Mouse (Mus musculus) myocyte (in vitro differentiated cells): ENCODE data around the gene Gm20671. TPM values are rescaled to one million over a fixed set of nuclear protein-coding genes. Genes with fewer than 3 reads are reported as not detected.
"Not testable (repeated sequence)": the region's sequence is repeated elsewhere in the genome, so short reads cannot be mapped to it uniquely, and the experiment has no call there.

Source experiments
- H3K27me3 ChIP-seq: one replicate; pipeline ENCODE4 v1.6.1; 2011; ENCODE audit not compliant: control insufficient read depth, insufficient read depth, insufficient read length
- H3K36me3 ChIP-seq: one replicate; pipeline ENCODE4 v1.6.1; 2011; ENCODE audit not compliant: control insufficient read depth, insufficient read depth
- H3K4me2 ChIP-seq: one replicate; pipeline ENCODE4 v1.6.1; 2011; ENCODE audit warnings: low read depth, control low read depth
- H3K4me3 ChIP-seq: one replicate; pipeline ENCODE4 v1.5.1; 2011; ENCODE audit warnings: mild to moderate bottlenecking, control low read depth, moderate library complexity
- H3K79me2 ChIP-seq: one replicate; pipeline ENCODE4 v1.6.1; 2011; ENCODE audit not compliant: control insufficient read depth, insufficient read depth
- H3ac ChIP-seq: one replicate; pipeline ENCODE4 v1.6.1; 2011; ENCODE audit not compliant: control insufficient read depth, insufficient read length
- CEBPB ChIP-seq: IDR thresholded peaks from 2 replicates; pipeline ENCODE4 v1.6.1; 2011; ENCODE audit warnings: mild to moderate bottlenecking, moderate library complexity; ENCODE audit not compliant: poor library complexity, insufficient read depth, severe bottlenecking
- E2F4 ChIP-seq: IDR thresholded peaks from one replicate; pipeline ENCODE4 v1.6.1; 2011; ENCODE audit warnings: mild to moderate bottlenecking, control low read depth, moderate library complexity; ENCODE audit not compliant: insufficient read depth
- MAX ChIP-seq: IDR thresholded peaks from one replicate; pipeline ENCODE4 v1.6.1; 2011; ENCODE audit warnings: low read depth, mild to moderate bottlenecking, control low read depth
- MYOD1 ChIP-seq, 3 experiments: IDR thresholded peaks; one replicate each; pipeline ENCODE4 v1.6.1; 2011; ENCODE audit warnings: control low read depth in 2 of 3, low read depth in 2 of 3, mild to moderate bottlenecking in 2 of 3, moderate library complexity in 1 of 3; ENCODE audit not compliant: insufficient read length in 2 of 3, control insufficient read depth in 1 of 3
- MYOG ChIP-seq, 3 experiments: IDR thresholded peaks; one replicate each; pipeline ENCODE4 v1.6.1; 2011; ENCODE audit warnings: control low read depth in 2 of 3, low read depth in 2 of 3, mild to moderate bottlenecking in 2 of 3; ENCODE audit not compliant: insufficient read length in 2 of 3, control insufficient read depth in 1 of 3, insufficient read depth in 1 of 3
- POLR2A ChIP-seq: IDR thresholded peaks from one replicate; pipeline ENCODE4 v1.6.1; 2011; ENCODE audit warnings: low read depth, mild to moderate bottlenecking, control low read depth, moderate library complexity; ENCODE audit not compliant: insufficient read length
- POLR2AphosphoS2 ChIP-seq: IDR thresholded peaks from one replicate; pipeline ENCODE4 v1.6.1; 2011; ENCODE audit warnings: low read depth, control low read depth; ENCODE audit not compliant: insufficient read length
- REST ChIP-seq: IDR thresholded peaks from one replicate; pipeline ENCODE4 v1.6.1; 2011; ENCODE audit warnings: mild to moderate bottlenecking, control low read depth, moderate library complexity; ENCODE audit not compliant: insufficient read depth, insufficient read length
- SRF ChIP-seq: IDR thresholded peaks from one replicate; pipeline ENCODE4 v1.6.1; 2011; ENCODE audit warnings: low read depth; ENCODE audit not compliant: control insufficient read depth, insufficient read length
- TCF12 ChIP-seq: IDR thresholded peaks from one replicate; pipeline ENCODE4 v1.6.1; 2011; ENCODE audit warnings: mild to moderate bottlenecking, control low read depth; ENCODE audit not compliant: poor library complexity, insufficient read depth, severe bottlenecking
- TCF3 ChIP-seq: IDR thresholded peaks from one replicate; pipeline ENCODE4 v1.6.1; 2011; ENCODE audit warnings: low read depth, control low read depth; ENCODE audit not compliant: insufficient read length
- USF1 ChIP-seq: IDR thresholded peaks from one replicate; pipeline ENCODE4 v1.6.1; 2011; ENCODE audit warnings: low read depth, mild to moderate bottlenecking, control low read depth, moderate library complexity
- polyA plus RNA-seq: library from polyadenylated mRNA; unstranded; fragments of >200 nt; fragmentation: generic; extraction: Trizol; gene quantifications from one replicate; pipeline ENCODE4 v1.2.1, GENCODE M21; 2012; ENCODE audit warnings: missing spikeins

Gm20671 gene
- polyA plus RNA-seq, 1 experiment, result not detected

DNA sequence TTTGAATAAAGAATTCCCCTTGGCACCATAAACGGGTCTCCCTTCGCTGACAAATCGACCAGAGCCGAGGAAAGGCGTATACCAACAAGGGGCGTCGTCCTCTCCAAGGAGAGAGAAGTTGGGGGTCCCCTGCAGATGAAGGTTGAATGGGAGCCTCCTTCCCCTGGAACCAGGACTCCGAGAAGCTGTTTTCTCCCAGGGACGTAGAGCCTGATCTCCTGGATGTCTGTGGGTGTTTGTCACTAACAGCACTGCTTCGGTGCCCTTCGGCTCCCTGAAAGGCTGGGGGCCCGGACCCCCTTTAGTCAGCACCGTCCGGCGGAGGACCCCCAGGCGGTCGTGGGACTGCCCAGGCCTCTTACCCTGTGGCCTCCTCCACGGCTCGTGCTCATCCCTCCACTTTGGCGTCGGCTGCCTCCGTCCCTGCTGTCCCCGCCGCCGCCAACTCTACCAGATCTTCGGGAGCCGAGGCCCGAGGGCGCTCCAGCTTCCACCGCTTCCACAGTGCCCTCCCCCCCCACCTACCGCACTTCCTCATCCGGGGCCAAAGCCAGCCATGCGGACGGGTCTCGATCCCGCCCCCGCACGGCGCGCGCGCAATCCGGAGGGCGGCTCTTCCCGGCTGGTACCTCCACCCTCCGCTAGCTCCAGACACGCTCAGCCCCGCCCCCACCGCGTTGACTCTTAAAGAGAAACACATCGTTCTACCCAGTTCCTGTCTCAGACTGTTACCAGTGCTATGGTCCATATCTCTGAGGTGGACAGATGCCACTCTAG, 27.0 kb upstream of the Gm20671 start, which contains the start of gene Prr14l:
TSS of gene Prr14l (minus strand) at position 526 of the 777 bp plus-strand sequence.
- H3K27me3 ChIP-seq, result no peaks in the 10 kb centered on the region
- H3K79me2 ChIP-seq, result peaks cover 50% of the 10 kb centered on the region
- peak within 1 kb of the TSS; percentile 83 for H3K4me2 ChIP-seq
- peak within 1 kb of the TSS; percentile 70 for H3ac ChIP-seq
- no peak for TF ChIP-seq MAX
- TF ChIP-seq POLR2AphosphoS2, result peak; percentile 80
- TF ChIP-seq MYOD1 (IDR thresholded peaks at IDR 0.05; ENCODE audit: control insufficient read depth in 1 of 3, insufficient read length in 2 of 3, low read depth in 2 of 3), result peak in 1 of 3 experiments; percentile 19
- TF ChIP-seq POLR2A, result peak; percentile 78
- peak in 1 of 3 experiments; percentile 12 for TF ChIP-seq MYOG (IDR thresholded peaks at IDR 0.05; ENCODE audit: control insufficient read depth in 1 of 3, insufficient read depth in 1 of 3, insufficient read length in 2 of 3, low read depth in 2 of 3)
- peak within 1 kb of the TSS; percentile 92 for H3K4me3 ChIP-seq
- no peaks in the 10 kb centered on the region for H3K36me3 ChIP-seq

- Histone ChIP-seq H3K4me2 (peak overlapping the region; percentile 83), H3ac (no peak overlapping the region), H3K4me3 (no peak overlapping the region), H3K36me3 (no peaks in the 10 kb centered on the region), H3K27me3 (no peaks in the 10 kb centered on the region), H3K79me2 (peaks cover 68% of the 10 kb centered on the region)
- TF ChIP-seq POLR2AphosphoS2, result no peak
- TF ChIP-seq MYOG (IDR thresholded peaks at IDR 0.05; ENCODE audit: control insufficient read depth in 1 of 3, insufficient read depth in 1 of 3, insufficient read length in 2 of 3, low read depth in 2 of 3), result no peak
- no peak for TF ChIP-seq MYOD1 (IDR thresholded peaks at IDR 0.05; ENCODE audit: control insufficient read depth in 1 of 3, insufficient read length in 2 of 3, low read depth in 2 of 3)
- TF ChIP-seq CEBPB, result no peak
- TF ChIP-seq TCF3, result no peak
- TF ChIP-seq REST, result no peak
- TF ChIP-seq MAX, result no peak
- TF ChIP-seq USF1, result no peak
- TF ChIP-seq E2F4, result no peak
- no peak for TF ChIP-seq SRF
Observed at GRCm38 (mm10) chr5:32852026-32852425, 25.1 kb upstream of the Gm20671 start.

DNA sequence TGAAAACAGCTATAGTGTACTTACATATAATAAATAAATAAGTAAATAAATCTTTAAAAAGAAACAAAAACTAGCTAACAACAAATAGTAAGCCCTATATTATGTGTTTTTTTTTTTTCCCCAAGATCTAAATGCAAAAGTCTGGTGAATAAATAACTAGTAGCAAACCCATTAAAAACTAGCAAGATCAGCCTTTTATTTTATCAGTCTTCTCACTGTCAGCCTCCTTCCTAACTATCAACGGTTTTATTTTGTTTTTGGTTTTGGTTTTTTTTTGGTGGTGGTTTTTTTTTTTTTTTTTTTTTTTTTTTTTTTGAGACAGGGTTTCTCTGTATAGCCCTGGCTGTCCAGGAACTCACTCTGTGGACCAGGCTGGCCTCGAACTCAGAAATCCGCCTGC, 22.7 kb upstream of the Gm20671 start:
- not testable (repeated sequence) for H3ac ChIP-seq, H3K36me3 ChIP-seq, H3K4me3 ChIP-seq, H3K27me3 ChIP-seq, H3K4me2 ChIP-seq
- peaks cover 72% of the 10 kb centered on the region for H3K79me2 ChIP-seq

DNA sequence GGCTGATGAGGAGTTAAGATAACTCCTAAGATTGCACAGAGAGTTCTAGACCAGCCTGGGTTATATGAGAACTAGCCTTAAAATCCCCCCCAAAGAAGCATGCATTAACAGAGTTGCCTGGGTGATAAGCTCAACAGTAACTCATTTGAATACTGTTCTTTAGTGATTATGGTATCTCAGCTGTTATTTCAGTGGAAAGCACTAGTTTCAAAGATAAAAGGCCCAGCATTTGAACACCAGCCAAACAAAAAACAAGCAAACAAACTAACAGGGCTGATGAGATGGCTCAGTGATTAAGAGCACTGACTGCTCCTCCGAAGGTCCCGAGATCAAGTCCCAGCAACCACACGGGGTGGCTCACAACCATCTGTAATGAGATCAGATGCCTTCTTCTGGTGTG, 22.3 kb upstream of the Gm20671 start:
- Histone ChIP-seq H3K36me3 (peaks cover 4% of the 10 kb centered on the region), H3K79me2 (peaks cover 72% of the 10 kb centered on the region)
- TF ChIP-seq POLR2AphosphoS2 (no peak), TCF12 (no peak), MAX (no peak), TCF3 (no peak), CEBPB (no peak)

DNA sequence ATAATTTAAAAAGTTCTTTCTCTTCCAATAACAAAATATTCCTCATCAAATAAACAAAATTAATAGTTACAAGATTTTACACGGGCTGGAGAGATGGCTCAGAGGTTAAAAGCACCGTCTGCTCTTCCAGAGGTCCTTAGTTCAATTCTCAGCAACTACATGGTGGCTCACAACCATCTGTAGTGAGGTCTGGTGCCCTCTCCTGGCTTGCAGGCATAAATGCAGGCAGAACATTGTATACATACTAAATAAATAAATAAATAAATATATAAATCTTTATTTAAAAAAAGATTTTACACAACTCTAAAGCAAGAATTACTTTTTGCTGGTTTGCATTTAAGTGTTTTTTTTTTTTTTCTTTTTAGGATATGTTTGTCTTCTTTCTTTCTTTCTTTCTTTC, 13.1 kb upstream of the Gm20671 start:
- no peak overlapping the region for H3K4me3 ChIP-seq
- H3K36me3 ChIP-seq, result peaks cover 45% of the 10 kb centered on the region
- no peaks in the 10 kb centered on the region for H3K27me3 ChIP-seq
- H3ac ChIP-seq, result no peak overlapping the region
- TF ChIP-seq CEBPB, result no peak
- no peak for TF ChIP-seq TCF12
- no peak for TF ChIP-seq MAX
- no peak for TF ChIP-seq POLR2AphosphoS2
- no peak overlapping the region for H3K4me2 ChIP-seq
- no peaks in the 10 kb centered on the region for H3K79me2 ChIP-seq

More for the DNA sequence above, 22.3 kb upstream of the Gm20671 start:
- Histone ChIP-seq H3K4me2 (no peak overlapping the region), H3ac (no peak overlapping the region), H3K27me3 (no peaks in the 10 kb centered on the region), H3K4me3 (no peak overlapping the region)

DNA sequence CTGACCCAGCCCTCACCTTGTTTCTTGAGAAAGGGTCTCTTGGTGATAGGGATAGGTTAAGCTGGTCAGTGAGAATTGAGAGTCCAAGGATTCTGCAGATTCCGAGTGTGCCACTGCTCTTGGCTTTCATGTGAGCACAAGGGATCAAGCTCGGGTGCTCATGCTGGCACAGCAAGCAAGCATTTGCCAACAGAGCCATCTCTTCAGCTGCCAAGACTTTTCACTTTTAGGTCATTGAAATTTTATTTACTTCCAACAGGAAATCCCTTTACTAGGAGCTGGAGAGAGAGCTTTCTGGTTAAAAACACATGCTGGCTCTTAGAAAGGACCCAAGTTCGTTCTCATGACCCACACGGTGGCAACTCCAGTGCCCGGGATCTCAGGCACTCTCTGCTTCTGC, 10.1 kb upstream of the Gm20671 start:
- Histone ChIP-seq H3K4me2 (no peak overlapping the region), H3K79me2 (no peaks in the 10 kb centered on the region), H3ac (no peak overlapping the region), H3K27me3 (no peaks in the 10 kb centered on the region), H3K4me3 (no peak overlapping the region), H3K36me3 (peaks cover 34% of the 10 kb centered on the region)
- TF ChIP-seq MYOD1 (IDR thresholded peaks at IDR 0.05; ENCODE audit: control insufficient read depth in 1 of 3, insufficient read length in 2 of 3, low read depth in 2 of 3) (no peak), TCF12 (no peak), CEBPB (no peak), SRF (no peak)
